Mouse (Mus musculus) ES-Bruce4 (cell line): Measurements from ENCODE around the gene Dpep2nb. TPM values are rescaled to one million over a fixed set of nuclear protein-coding genes. Genes with fewer than 3 reads are reported as not detected.

ENCODE experiments used
- H3K27ac ChIP-seq: 2 replicates; pipeline ENCODE4 v1.5.1; 2012; ENCODE audit warnings: low read length, inconsistent platforms; ENCODE audit not compliant: insufficient read depth
- H3K27me3 ChIP-seq: 2 replicates; pipeline ENCODE4 v1.6.1; 2012; ENCODE audit warnings: mild to moderate bottlenecking, low read length, inconsistent platforms; ENCODE audit not compliant: control insufficient read depth, poor library complexity, insufficient read depth, severe bottlenecking
- H3K36me3 ChIP-seq: 2 replicates; pipeline ENCODE4 v1.6.1; 2012; ENCODE audit warnings: inconsistent platforms, mild to moderate bottlenecking, low read length, moderate library complexity; ENCODE audit not compliant: control insufficient read depth, poor library complexity, insufficient read depth, severe bottlenecking
- H3K4me1 ChIP-seq: one replicate; pipeline ENCODE4 v1.8.1; 2011; ENCODE audit warnings: low read length; ENCODE audit not compliant: control insufficient read depth, insufficient read depth
- H3K4me3 ChIP-seq: 2 replicates; pipeline ENCODE4 v1.5.1; 2011; ENCODE audit warnings: low read depth, mild to moderate bottlenecking, low read length
- H3K9ac ChIP-seq: 2 replicates; pipeline ENCODE4 v1.6.1; 2012; ENCODE audit warnings: low read depth, mild to moderate bottlenecking, inconsistent platforms; ENCODE audit not compliant: poor library complexity, severe bottlenecking
- H3K9me3 ChIP-seq: replicated peaks from 2 replicates; pipeline ENCODE4 v1.6.1; 2012; ENCODE audit warnings: mild to moderate bottlenecking, low read length, inconsistent platforms; ENCODE audit not compliant: control insufficient read depth, poor library complexity, insufficient read depth, severe bottlenecking
- CTCF ChIP-seq: IDR thresholded peaks from one replicate; pipeline ENCODE4 v1.8.1; 2011; ENCODE audit warnings: low read depth, low read length
- EP300 ChIP-seq: IDR thresholded peaks from 2 replicates; pipeline ENCODE4 v1.6.1; 2011; ENCODE audit warnings: low read depth, low read length; ENCODE audit not compliant: insufficient read depth
- POLR2A ChIP-seq: IDR thresholded peaks from one replicate; pipeline ENCODE4 v1.8.1; 2011; ENCODE audit warnings: low read length; ENCODE audit not compliant: insufficient read depth
- polyA plus RNA-seq: library from polyadenylated mRNA; stranded (reverse); fragments of >200 nt; gene quantifications from 2 replicates; pipeline ENCODE4 v1.2.4, GENCODE M21; 2011; ENCODE audit warnings: low read depth; ENCODE audit not compliant: missing spikeins, insufficient read depth, insufficient read length

The Dpep2nb gene
- polyA plus RNA-seq, 1 experiment, result not detected

DNA sequence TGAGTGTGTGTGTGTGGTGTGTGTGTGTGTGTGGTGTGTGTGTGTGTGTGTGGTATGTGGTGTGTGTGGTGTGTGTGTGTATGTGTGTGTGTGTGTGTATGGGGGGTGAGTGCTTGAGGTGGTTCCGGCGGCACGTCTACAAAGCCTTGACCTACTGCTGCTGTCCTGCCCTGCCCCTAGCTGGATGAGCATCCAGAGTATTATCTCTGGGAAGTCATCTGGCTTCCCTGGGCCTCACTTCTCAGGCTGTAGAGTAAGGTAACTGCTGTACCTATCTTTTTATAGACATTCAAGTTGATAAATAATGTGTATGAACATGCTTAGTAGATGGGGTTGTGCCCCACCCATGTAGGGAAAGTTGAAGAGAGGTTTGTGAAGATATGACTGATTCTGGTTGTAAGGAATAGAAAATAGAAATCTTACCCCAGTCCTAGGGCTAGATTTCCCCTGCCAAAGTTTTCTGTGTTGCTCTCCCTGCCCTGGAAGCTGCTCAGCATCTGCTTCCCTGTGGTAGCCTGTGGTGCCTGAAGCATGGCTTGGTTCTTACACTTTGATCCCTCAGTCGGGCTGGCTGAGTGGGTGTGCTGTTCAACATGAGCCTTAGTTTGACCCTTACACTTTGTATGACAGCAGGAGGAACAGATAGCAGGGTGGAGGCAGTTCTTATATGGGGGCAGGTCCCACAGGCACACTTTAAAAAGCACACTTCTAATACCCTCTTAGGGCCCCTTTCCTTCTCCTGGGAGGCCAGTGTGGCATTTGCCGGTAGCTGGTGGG is 42.3 kb upstream of the Dpep2nb start:
- TF ChIP-seq POLR2A (no peak), CTCF (no peak), EP300 (no peak)
- H3K4me1 ChIP-seq, result no peaks in the 10 kb centered on the region
- no peak overlapping the region for H3K27ac ChIP-seq
- H3K9me3 ChIP-seq, result no peaks in the 10 kb centered on the region
- no peaks in the 10 kb centered on the region for H3K27me3 ChIP-seq
- peaks cover 9% of the 10 kb centered on the region for H3K36me3 ChIP-seq
- no peak overlapping the region for H3K4me3 ChIP-seq
- no peak overlapping the region for H3K9ac ChIP-seq

DNA sequence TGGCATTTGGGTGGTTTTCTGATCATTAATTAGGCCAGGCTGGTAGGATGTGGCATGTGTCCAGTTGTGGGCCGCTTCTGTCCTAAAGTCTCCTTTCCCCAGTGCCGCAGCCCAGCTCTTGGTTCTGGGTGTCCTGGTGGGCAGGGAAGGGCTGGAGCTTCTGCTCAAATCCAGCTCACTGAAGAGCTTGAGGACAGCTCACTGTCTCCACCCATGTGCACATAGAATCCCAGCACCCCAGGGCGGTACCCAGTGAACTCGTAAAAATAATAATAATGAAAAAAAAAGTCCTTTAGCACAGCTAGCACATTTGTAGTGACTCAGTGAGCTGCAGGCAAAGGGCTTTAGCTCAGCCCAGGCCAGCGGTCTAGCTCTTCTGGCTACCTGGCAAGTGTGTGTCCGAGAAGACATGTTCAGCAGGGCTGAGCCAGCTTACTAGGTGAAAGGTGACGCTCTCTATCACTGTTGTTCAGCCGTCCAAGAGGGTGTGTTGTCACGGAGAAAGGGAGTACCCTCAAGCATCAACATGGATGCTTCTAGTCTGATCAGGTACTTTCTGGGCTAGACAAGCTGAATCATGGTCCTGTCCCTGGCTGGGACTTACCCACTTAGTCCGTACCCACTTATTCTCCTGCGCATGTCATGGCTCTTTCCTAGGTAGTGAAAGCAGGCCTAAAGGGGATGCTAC is 41.2 kb upstream of the Dpep2nb start:
- Histone ChIP-seq H3K4me1 (no peaks in the 10 kb centered on the region), H3K27me3 (no peaks in the 10 kb centered on the region), H3K36me3 (peaks cover 7% of the 10 kb centered on the region), H3K9ac (no peak overlapping the region), H3K27ac (no peak overlapping the region), H3K9me3 (no peaks in the 10 kb centered on the region), H3K4me3 (no peak overlapping the region)
- TF ChIP-seq EP300 (no peak), CTCF (no peak), POLR2A (no peak)

DNA sequence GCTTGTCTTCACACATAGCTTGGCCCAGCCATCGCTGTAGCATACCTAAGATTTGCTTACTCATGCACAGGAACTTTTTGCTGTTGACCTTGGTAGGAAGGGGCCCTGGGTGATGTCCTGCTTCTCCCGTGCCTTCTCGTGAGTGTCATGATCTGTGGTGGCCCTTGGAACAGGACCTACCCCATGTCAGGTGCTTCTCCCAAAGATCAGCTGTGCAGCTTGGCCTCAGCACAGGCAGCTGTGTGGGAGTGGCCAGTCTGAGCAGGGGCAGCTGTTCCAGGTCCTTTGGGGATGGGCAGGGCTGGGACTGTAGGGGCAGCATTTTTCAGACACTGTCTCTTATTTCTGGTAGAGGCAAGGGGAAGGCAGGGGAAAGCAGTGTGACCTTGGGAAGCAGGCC is 38.4 kb upstream of the Dpep2nb start:
- Histone ChIP-seq H3K27me3 (no peaks in the 10 kb centered on the region), H3K4me1 (no peaks in the 10 kb centered on the region), H3K9me3 (no peaks in the 10 kb centered on the region), H3K4me3 (no peak overlapping the region), H3K9ac (no peak overlapping the region), H3K27ac (no peak overlapping the region), H3K36me3 (peaks cover 3% of the 10 kb centered on the region)
- no peak for TF ChIP-seq POLR2A
- no peak for TF ChIP-seq CTCF
- no peak for TF ChIP-seq EP300

DNA sequence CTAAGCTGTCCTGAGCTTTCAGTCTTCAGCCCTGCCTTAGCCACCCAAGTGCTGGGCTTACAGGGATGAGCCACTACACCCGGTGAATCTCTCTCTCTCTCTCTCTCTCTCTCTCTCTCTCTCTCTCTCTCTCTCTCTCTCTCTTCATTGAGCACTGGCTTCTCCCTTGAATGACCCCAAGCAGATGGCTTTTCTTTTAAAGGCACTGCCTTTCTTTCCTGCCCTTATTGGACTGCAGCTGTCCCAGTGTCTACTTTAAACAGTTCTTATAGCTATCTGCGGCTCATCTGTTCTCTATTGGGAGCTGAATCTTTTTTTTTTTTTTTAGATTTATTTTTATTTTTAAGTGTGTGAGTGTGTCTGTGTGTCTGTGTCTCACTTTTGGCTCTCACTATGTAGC is 37.3 kb upstream of the Dpep2nb start:
- Histone ChIP-seq H3K27ac (no peak overlapping the region), H3K4me1 (no peaks in the 10 kb centered on the region), H3K27me3 (no peaks in the 10 kb centered on the region), H3K9me3 (no peaks in the 10 kb centered on the region), H3K4me3 (no peak overlapping the region), H3K9ac (no peak overlapping the region), H3K36me3 (peaks cover 3% of the 10 kb centered on the region)
- no peak for TF ChIP-seq POLR2A
- no peak for TF ChIP-seq CTCF
- no peak for TF ChIP-seq EP300

DNA sequence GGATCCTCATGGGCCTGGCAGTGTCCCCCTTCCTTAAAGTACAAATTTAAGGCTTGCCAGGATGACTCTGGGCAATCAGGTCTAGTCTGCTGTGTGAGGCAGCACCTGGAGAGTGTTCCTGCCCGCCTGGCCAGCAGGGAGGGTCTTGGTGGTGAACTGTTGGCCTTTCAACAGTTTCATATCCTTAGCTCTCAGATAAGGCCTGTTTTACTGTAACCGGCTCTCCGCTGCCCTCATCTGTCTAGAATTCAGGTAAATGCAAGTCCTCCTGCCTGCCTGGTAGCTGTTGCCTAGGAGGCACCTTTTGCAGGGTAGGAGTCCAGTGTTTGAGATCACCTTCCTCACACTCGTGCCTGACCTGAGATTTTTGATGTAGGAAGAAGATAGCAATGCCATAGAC is 34.4 kb upstream of the Dpep2nb start:
- no peak overlapping the region for H3K4me3 ChIP-seq
- H3K27me3 ChIP-seq, result no peaks in the 10 kb centered on the region
- no peak overlapping the region for H3K27ac ChIP-seq
- peaks cover 3% of the 10 kb centered on the region for H3K36me3 ChIP-seq
- H3K9me3 ChIP-seq, result no peaks in the 10 kb centered on the region
- peak; percentile 0 for TF ChIP-seq CTCF
- no peak for TF ChIP-seq POLR2A
- no peak overlapping the region for H3K9ac ChIP-seq
- H3K4me1 ChIP-seq, result no peaks in the 10 kb centered on the region

DNA sequence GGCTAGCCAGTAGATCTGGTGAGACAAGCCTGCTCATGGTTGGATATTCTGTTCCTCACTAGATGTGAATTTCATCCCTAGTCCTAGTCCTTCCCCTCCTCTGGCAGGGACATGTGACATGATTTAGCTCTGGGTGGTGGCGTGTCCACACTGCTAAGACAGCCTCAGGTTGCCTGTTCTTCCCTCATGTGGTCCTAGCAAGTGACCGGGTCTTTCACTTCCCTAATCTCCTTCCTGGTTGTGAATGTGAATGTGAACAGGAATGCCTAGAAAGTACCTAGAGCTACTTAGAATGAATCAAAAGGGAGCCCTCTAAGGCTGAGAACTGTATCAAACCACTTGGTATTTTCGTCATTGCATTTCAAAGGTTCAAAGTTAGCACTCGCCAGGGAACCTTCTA is 33.8 kb upstream of the Dpep2nb start:
- no peak for TF ChIP-seq CTCF
- no peak for TF ChIP-seq POLR2A
- no peak for TF ChIP-seq EP300
- no peak overlapping the region for H3K4me3 ChIP-seq
- no peaks in the 10 kb centered on the region for H3K9me3 ChIP-seq
- H3K9ac ChIP-seq, result no peak overlapping the region
- H3K4me1 ChIP-seq, result no peaks in the 10 kb centered on the region
- H3K36me3 ChIP-seq, result no peaks in the 10 kb centered on the region; the same call in none of the 2 replicates
- H3K27me3 ChIP-seq, result no peaks in the 10 kb centered on the region
- H3K27ac ChIP-seq, result no peak overlapping the region
